Mouse (Mus musculus): ENCODE measurements around the gene Ilkap. TPM values are rescaled to one million over a fixed set of nuclear protein-coding genes. Genes with fewer than 3 reads are reported as not detected.

The Ilkap gene
- polyA plus RNA-seq, 1 experiment, result 118 TPM

DNA sequence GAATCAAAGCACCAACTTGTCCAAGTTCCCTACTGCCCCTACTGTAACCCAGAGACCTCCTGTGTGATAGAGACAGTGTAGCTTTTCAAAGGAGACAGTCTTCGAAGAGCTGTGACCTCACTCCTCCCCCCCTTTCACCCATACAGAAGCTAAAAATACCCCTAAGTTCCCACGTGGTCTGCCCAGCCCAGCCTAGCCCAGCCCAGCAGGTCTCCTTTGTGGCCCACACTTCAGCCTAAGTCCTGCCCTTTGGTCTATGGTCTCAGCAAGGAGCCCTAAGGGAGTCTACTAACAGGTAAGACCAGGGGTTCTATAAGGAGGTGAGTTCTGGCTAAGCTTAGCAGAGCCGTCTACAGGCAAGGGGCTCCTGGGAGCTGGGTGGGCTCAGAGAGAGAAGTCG is 47.8 kb downstream of the Ilkap start, which contains the start of gene Klhl30:
Gene Klhl30 (plus strand): TSS at position 176 of the 400 bp plus-strand sequence.
- no peak for DNase-seq (ENCODE audit: low read depth)
- TF ChIP-seq POLR2A (IDR thresholded peaks at IDR 0.05; ENCODE audit: borderline replicate concordance, extremely low read depth, insufficient read depth, insufficient read length, poor library complexity, severe bottlenecking), result no peak
- no peak for TF ChIP-seq CTCF (IDR thresholded peaks at IDR 0.05; ENCODE audit: borderline replicate concordance, extremely low read depth, insufficient read depth, insufficient read length)

GRCm38 (mm10) chr1:91346892-91347291 is 51.7 kb downstream of the Ilkap start:
- peak; percentile 70 for DNase-seq (ENCODE audit: low read depth)
- TF ChIP-seq CTCF (IDR thresholded peaks at IDR 0.05; ENCODE audit: borderline replicate concordance, extremely low read depth, insufficient read depth, insufficient read length) (peak; percentile 92), POLR2A (IDR thresholded peaks at IDR 0.05; ENCODE audit: borderline replicate concordance, extremely low read depth, insufficient read depth, insufficient read length, poor library complexity, severe bottlenecking) (no peak)

DNA sequence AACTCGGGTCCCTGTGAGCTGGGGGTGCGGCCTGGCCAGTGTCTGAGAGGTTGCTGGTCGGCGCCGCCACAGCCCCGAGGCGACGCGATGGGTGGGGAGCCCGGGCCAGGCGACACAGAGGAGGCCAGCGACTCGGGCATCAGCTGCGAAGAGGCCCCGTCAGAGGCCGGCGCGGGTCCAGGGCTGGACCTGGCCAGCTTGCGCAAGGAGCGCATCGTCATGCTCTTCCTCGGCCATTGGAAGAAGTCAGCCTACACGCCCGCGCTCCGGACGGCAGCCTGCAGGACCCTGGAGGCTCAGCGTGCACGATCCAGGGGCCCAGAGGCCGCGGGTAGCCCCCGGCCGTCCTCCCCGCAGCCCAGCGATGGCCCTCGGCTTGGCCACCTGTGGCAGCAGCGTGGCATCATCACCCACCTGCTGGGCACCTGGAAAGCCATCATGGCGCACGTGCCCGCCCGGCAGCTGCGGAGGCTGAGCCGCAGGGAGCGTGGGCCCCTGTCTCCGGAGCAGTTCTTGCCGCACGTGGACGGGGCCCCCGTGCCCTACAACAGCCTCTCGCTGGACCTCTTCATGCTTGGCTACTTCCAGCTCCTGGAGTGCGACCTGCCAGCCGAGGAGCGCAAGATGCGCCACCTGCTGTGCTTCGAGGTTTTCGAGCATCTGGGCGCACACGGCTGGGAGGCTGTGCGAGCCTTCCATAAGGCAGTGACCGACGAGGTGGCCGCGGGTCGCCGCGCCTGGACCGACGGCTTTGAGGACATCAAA is 53.5 kb downstream of the Ilkap start:
- peak; percentile 33 for DNase-seq (ENCODE audit: low read depth)

GRCm38 (mm10) chr1:91344001-91344400 is 54.6 kb downstream of the Ilkap start:
- peak; percentile 12 for DNase-seq (ENCODE audit: low read depth)
- TF ChIP-seq CTCF (IDR thresholded peaks at IDR 0.05; ENCODE audit: borderline replicate concordance, extremely low read depth, insufficient read depth, insufficient read length), result no peak
- no peak for TF ChIP-seq POLR2A (IDR thresholded peaks at IDR 0.05; ENCODE audit: borderline replicate concordance, extremely low read depth, insufficient read depth, insufficient read length, poor library complexity, severe bottlenecking)

More for the DNA sequence above, 53.5 kb downstream of the Ilkap start:
- no peak for TF ChIP-seq CTCF (IDR thresholded peaks at IDR 0.05; ENCODE audit: borderline replicate concordance, extremely low read depth, insufficient read depth, insufficient read length)
- no peak for TF ChIP-seq POLR2A (IDR thresholded peaks at IDR 0.05; ENCODE audit: borderline replicate concordance, extremely low read depth, insufficient read depth, insufficient read length, poor library complexity, severe bottlenecking)

DNA sequence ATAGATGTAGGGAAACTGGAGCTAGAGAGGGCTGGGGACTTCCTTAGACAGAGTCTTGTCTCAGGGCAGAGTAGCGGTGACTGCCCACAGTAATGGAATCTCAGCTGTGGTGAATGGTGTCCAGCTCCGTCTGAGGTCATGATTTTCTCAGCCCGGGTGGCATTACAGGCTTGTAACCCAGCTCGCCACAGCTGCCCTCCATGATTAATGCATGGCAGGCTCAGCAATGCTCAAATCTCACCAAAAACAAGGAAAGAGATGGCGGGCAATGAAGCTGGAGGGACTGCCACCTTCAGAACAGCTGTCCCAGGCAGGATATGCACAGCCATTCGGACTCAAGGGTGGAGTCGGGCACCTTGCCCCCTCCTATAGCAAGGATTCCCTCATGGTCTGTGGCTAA is 61.3 kb downstream of the Ilkap start:
- DNase-seq (ENCODE audit: low read depth), result no peak
- TF ChIP-seq CTCF (IDR thresholded peaks at IDR 0.05; ENCODE audit: borderline replicate concordance, extremely low read depth, insufficient read depth, insufficient read length) (no peak), POLR2A (IDR thresholded peaks at IDR 0.05; ENCODE audit: borderline replicate concordance, extremely low read depth, insufficient read depth, insufficient read length, poor library complexity, severe bottlenecking) (no peak)

DNA sequence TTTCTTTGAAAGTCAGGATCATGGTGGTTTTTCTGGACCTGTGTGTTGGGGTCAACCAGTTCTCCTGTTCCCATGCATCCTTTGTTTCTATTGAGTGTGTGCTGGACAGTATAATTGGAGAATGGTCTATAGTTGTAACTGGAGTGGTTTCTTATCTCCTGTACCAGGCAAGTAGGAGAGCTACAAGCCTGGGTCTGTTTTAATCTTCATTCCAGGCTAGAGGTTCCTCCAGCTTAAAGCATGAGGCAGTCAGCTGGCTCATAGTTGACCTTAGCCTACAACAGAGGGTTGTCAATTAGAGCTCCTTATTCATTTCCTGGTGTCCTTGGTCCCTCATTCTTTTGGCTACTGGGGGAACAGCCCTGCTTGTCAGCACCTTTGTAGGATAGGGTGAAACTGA is 65.0 kb downstream of the Ilkap start:
- DNase-seq (ENCODE audit: low read depth), result no peak
- TF ChIP-seq POLR2A (IDR thresholded peaks at IDR 0.05; ENCODE audit: borderline replicate concordance, extremely low read depth, insufficient read depth, insufficient read length, poor library complexity, severe bottlenecking) (no peak), CTCF (IDR thresholded peaks at IDR 0.05; ENCODE audit: borderline replicate concordance, extremely low read depth, insufficient read depth, insufficient read length) (no peak)

- no peak for TF ChIP-seq CTCF (IDR thresholded peaks at IDR 0.05; ENCODE audit: borderline replicate concordance, extremely low read depth, insufficient read depth, insufficient read length)
- no peak for TF ChIP-seq POLR2A (IDR thresholded peaks at IDR 0.05; ENCODE audit: borderline replicate concordance, extremely low read depth, insufficient read depth, insufficient read length, poor library complexity, severe bottlenecking)
Observed at GRCm38 (mm10) chr1:91332102-91332501, 66.5 kb downstream of the Ilkap start.

DNA sequence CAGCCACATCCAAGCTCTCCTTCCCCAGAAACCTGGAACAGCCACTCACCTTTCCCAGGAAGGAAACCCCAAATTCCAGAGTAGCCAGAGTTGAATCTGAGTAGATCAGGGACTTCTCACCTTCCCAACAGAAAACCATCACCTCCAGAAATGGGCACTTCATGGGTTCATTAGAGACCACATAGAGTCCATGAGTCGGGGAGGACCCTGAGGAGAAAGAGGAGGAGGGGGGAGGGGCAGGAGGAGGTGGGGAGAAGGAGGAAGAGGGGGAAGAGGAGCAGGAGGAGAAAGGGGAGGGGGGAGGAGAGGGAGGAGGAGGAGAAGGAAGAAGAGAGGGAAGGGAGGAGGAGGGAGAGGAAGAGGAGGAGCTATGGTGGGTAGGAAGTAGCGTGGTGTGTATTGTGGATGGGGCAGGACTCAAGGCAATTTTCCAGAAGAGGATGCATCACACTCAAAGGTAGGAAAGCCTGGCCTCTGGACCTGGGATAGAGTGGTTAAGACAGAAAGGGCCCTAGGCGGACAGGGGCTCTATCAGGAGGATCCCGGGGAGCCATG is 73.0 kb downstream of the Ilkap start:
- no peak for TF ChIP-seq POLR2A (IDR thresholded peaks at IDR 0.05; ENCODE audit: borderline replicate concordance, extremely low read depth, insufficient read depth, insufficient read length, poor library complexity, severe bottlenecking)
- TF ChIP-seq CTCF (IDR thresholded peaks at IDR 0.05; ENCODE audit: borderline replicate concordance, extremely low read depth, insufficient read depth, insufficient read length), result no peak

More at GRCm38 (mm10) chr1:91332102-91332501, 66.5 kb downstream of the Ilkap start:
- no peak for DNase-seq (ENCODE audit: low read depth)

DNA sequence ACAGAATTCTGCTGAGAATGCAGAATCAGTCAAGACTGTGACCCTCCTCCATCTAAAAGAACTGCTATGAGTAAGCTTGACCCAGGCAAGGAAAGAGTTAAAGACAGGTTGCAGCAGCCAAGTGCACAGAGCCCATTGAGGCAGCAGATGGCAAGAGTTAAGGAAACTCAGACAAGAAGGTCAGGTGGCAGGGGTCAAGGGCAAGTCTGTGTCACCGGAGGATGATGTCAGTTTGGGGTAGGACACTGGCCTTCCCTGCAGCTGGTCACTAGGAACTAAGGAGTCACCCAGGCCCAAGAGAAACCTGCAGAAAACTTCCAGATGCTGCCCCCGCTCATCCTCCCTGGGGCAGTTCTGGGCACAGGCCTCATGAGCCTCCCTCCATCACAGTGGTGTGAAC is 74.0 kb downstream of the Ilkap start:
- TF ChIP-seq CTCF (IDR thresholded peaks at IDR 0.05; ENCODE audit: borderline replicate concordance, extremely low read depth, insufficient read depth, insufficient read length) (no peak), POLR2A (IDR thresholded peaks at IDR 0.05; ENCODE audit: borderline replicate concordance, extremely low read depth, insufficient read depth, insufficient read length, poor library complexity, severe bottlenecking) (no peak)
- DNase-seq (ENCODE audit: low read depth), result no peak

More for the DNA sequence above, 73.0 kb downstream of the Ilkap start:
- DNase-seq (ENCODE audit: low read depth), result no peak

Other genes starting within 250 kb of the Ilkap start
- 2.6 and 3.8 TPM in 2 replicates for gene Ramp1, start 219.0 kb downstream of the Ilkap start, polyA plus RNA-seq (2012; rRNA removed)
- gene Ube2f, start 148.5 kb downstream of the Ilkap start, polyA plus RNA-seq (2012; rRNA removed), result 45.8 and 58.6 TPM in 2 replicates
- gene Scly, start 100.5 kb downstream of the Ilkap start, polyA plus RNA-seq (2012; rRNA removed), result 11.9 and 12.7 TPM in 2 replicates
- gene Espnl, start 76.7 kb downstream of the Ilkap start, polyA plus RNA-seq (2012; rRNA removed), result 0.08 and 0.10 TPM in 2 replicates
- 0.15 and 0.22 TPM in 2 replicates for gene Klhl30, start 47.8 kb downstream of the Ilkap start, polyA plus RNA-seq (2012; rRNA removed)
- 0.26 and 0.40 TPM in 2 replicates for gene Erfe, start 32.4 kb downstream of the Ilkap start, polyA plus RNA-seq (2012; rRNA removed)
- 144 and 245 TPM in 2 replicates for gene Hes6, start 15.2 kb upstream of the Ilkap start, polyA plus RNA-seq (2012; rRNA removed)
- gene Per2, start 60.5 kb upstream of the Ilkap start, polyA plus RNA-seq (2012; rRNA removed), result 8.9 and 9.4 TPM in 2 replicates
- 18.3 and 20.1 TPM in 2 replicates for gene Traf3ip1, start 95.8 kb upstream of the Ilkap start, polyA plus RNA-seq (2012; rRNA removed)
- gene Asb1, start 141.7 kb upstream of the Ilkap start, polyA plus RNA-seq (2012; rRNA removed), result 15.5 and 16.9 TPM in 2 replicates

Measured in brain, embryonic 14.5 days (tissue).